In the genomic region with DNA sequence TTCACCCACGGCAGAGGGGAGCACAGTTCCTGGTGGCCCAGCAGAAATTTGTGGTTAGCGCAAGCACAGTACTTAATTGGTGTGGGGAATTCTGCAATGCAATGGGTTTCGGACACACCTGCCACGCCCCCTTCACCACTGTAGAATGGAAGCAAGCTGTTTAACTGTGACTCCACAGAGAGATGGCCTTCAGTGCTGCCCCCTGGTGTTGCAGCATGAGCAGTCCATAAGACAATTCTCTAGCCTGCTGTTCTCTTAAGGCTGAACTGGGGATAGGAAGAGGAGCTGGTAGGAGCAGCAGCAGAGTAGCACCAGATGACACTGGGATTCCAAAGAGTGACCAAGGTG, we compare ENCODE assay signal across 9 mouse cellular contexts.
A peak's percentile ranks its signal among the peaks of the same experiment; 100 is the strongest.
DNase-seq lines count a peak whose midpoint lies in the region; ATAC-seq and TF ChIP-seq lines count a peak whose summit lies in the region.
"Had no signal": no experiment of that assay in that cellular context is flagged by ENCODE, and none has a peak within 500 bp of the region (broad histone marks: within the 10 kb centered on the region; RNA-seq: fewer than 3 reads in every experiment).

No protein-coding gene starts in this region.

- H3K9ac ChIP-seq in limb, embryonic 11.5 days (ENCODE audit: low read length): no peak overlapping the region
- H3K9ac ChIP-seq in midbrain, embryonic 16.5 days (ENCODE audit: low read depth, low read length): peak overlapping the region; percentile 42; the same call in 1 of the 2 replicates

- ATAC-seq in granulocyte monocyte progenitor cell, adult 5-6 weeks (replicated peaks; ENCODE audit: poor library complexity, severe bottlenecking): peak; percentile 82
- peak; percentile 86 for ATAC-seq in limb, embryonic 11.5 days (ENCODE audit: insufficient number of reproducible peaks, low FRiP score, low TSS enrichment, low read depth)
- peak; percentile 92 for ATAC-seq in midbrain, embryonic 16.5 days

- H3K27ac ChIP-seq in embryonic facial prominence, embryonic 10.5 days (replicated peaks): no peak overlapping the region
- no peak overlapping the region for H3K27ac ChIP-seq in kidney, adult 2 months (ENCODE audit: insufficient read depth, low read depth, low read length)
- H3K27ac ChIP-seq in limb, embryonic 11.5 days (replicated peaks; ENCODE audit: low read depth, low read length): no peak overlapping the region
- peak overlapping the region; percentile 53; the same call in 1 of the 2 replicates for H3K27ac ChIP-seq in midbrain, embryonic 16.5 days (ENCODE audit: low read length)

- no peaks in the 10 kb centered on the region for H3K36me3 ChIP-seq in embryonic facial prominence, embryonic 10.5 days (replicated peaks)
- peaks cover 3% of the 10 kb centered on the region for H3K36me3 ChIP-seq in kidney, adult 2 months (ENCODE audit: control insufficient read depth, insufficient read depth, low read length)
- no peaks in the 10 kb centered on the region for H3K36me3 ChIP-seq in limb, embryonic 11.5 days (ENCODE audit: control insufficient read depth, insufficient read depth, low read length)
- H3K36me3 ChIP-seq in midbrain, embryonic 16.5 days (ENCODE audit: control insufficient read depth, insufficient read depth, low read length): no peaks in the 10 kb centered on the region
- H3K36me3 ChIP-seq: G1E had no signal

- no peak for TF ChIP-seq POLR2A in kidney, adult 2 months (IDR thresholded peaks at IDR 0.05; ENCODE audit: low read depth, low read length)

- peak; percentile 82 for TF ChIP-seq CTCF in kidney, adult 2 months (conservative IDR thresholded peaks at IDR 0.05; ENCODE audit: insufficient read depth, insufficient read length, low read depth, low read length)

- H3K27me3 ChIP-seq in embryonic facial prominence, embryonic 10.5 days (replicated peaks; ENCODE audit: low read depth, poor library complexity, severe bottlenecking): no peaks in the 10 kb centered on the region
- no peaks in the 10 kb centered on the region for H3K27me3 ChIP-seq in kidney, adult 2 months (replicated peaks; ENCODE audit: control insufficient read depth, insufficient read depth, low read length)
- H3K27me3 ChIP-seq in limb, embryonic 11.5 days (ENCODE audit: control insufficient read depth, insufficient read depth, low read length): no peaks in the 10 kb centered on the region
- H3K27me3 ChIP-seq in midbrain, embryonic 16.5 days (ENCODE audit: control insufficient read depth, insufficient read depth, low read depth, low read length): no peaks in the 10 kb centered on the region

- peak overlapping the region; percentile 18; the same call in 1 of the 2 replicates for H3K4me2 ChIP-seq in limb, embryonic 11.5 days (ENCODE audit: low read depth, severe bottlenecking)
- peak overlapping the region; percentile 52 for H3K4me2 ChIP-seq in midbrain, embryonic 16.5 days (ENCODE audit: low read length)

- 39% methylated on average over 4 of the region's 4 CpGs for WGBS in embryonic facial prominence, embryonic 10.5 days
- 44% methylated on average over 4 of the region's 4 CpGs for WGBS in kidney, adult 2 months
- WGBS in limb, embryonic 11.5 days: 37% methylated on average over 4 of the region's 4 CpGs
- 28% methylated on average over 4 of the region's 4 CpGs for WGBS in midbrain, embryonic 16.5 days

- H3K4me3 ChIP-seq in embryonic facial prominence, embryonic 10.5 days: no peak overlapping the region
- H3K4me3 ChIP-seq in kidney, adult 2 months (ENCODE audit: insufficient read depth, low read depth, low read length): no peak overlapping the region
- no peak overlapping the region for H3K4me3 ChIP-seq in limb, embryonic 11.5 days (ENCODE audit: low read depth, low read length)
- peak overlapping the region; percentile 23 for H3K4me3 ChIP-seq in midbrain, embryonic 16.5 days (ENCODE audit: low read depth, low read length)

- H3K4me1 ChIP-seq in embryonic facial prominence, embryonic 10.5 days: peaks cover 4% of the 10 kb centered on the region
- H3K4me1 ChIP-seq in kidney, adult 2 months (ENCODE audit: control insufficient read depth, insufficient read depth, low read length): no peaks in the 10 kb centered on the region
- H3K4me1 ChIP-seq in limb, embryonic 11.5 days (ENCODE audit: control insufficient read depth, insufficient read depth, low read length): no peaks in the 10 kb centered on the region
- H3K4me1 ChIP-seq in midbrain, embryonic 16.5 days (ENCODE audit: control insufficient read depth, insufficient read depth, low read length): no peaks in the 10 kb centered on the region

- peak; percentile 5 to 49 for DNase-seq in spleen, postnatal 10 days (ENCODE audit: low spot score in 2 of 2)
- DNase-seq in spleen, postnatal 36 days (ENCODE audit: low spot score in 2 of 2): no peak
- DNase-seq in embryonic facial prominence, embryonic 10.5 days (ENCODE audit: low spot score): peak; percentile 82
- peak; percentile 65 for DNase-seq in kidney, adult 2 months
- peak; percentile 89 for DNase-seq in limb, embryonic 11.5 days (ENCODE audit: low spot score)
- peak; percentile 89 for DNase-seq in testis, postnatal 10 days (ENCODE audit: low spot score)

- no peaks in the 10 kb centered on the region for H3K9me3 ChIP-seq in embryonic facial prominence, embryonic 10.5 days
- no peaks in the 10 kb centered on the region for H3K9me3 ChIP-seq in limb, embryonic 11.5 days (ENCODE audit: control insufficient read depth, low read length)
- H3K9me3 ChIP-seq in midbrain, embryonic 16.5 days (replicated peaks; ENCODE audit: control insufficient read depth, low read length, poor library complexity, severe bottlenecking): no peaks in the 10 kb centered on the region
- H3K9me3 ChIP-seq: G1E had no signal

Comparison
In these comparisons a context has a peak if more than half of its experiments do, and no peak if none do; other contexts are left out.
1. DNase-seq: peak in spleen, postnatal 10 days (2 of 2), embryonic facial prominence, embryonic 10.5 days (single experiment), kidney, adult 2 months (single experiment), limb, embryonic 11.5 days (single experiment) and testis, postnatal 10 days (single experiment); none in spleen, postnatal 36 days (0 of 2).
2. Peak in every context shown above with its lines, with median percentiles within 50 percentile points of each other: ATAC-seq.